Mouse (Mus musculus): ENCODE measurements at regions not wholly inside any gene's neighbourhood (a gene's known extent, or its start where the extent isn't known, plus 50 kb on each side); places are given as distances from the start of the nearest gene placed in this dataset.

GRCm38 (mm10) chr1:90398396-90398975 lies 194.7 kb downstream of the Ackr3 start:
- no peak for DNase-seq (ENCODE audit: low read depth, low spot score)

DNA sequence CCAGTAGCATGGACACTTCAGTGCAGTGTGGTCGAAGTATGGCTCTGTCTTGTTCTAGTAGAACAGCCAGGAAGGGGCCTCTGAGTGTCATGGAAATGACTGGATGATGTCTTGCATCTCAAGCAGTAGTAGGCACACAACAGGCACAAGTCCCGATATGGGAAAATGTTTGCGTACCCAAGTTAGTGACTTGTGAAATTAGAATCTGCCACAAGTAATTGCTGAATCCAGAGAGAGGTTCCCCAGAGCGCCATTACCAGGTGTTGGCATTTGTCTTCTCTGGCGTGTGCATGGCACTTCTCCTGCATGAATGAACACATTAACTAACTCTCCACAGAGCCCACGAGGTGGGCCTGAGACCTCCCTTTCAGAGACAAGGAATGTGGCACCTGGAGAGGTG lies 199.3 kb downstream of the Ackr3 start:
- DNase-seq (ENCODE audit: low read depth, low spot score) = no peak

- DNase-seq (ENCODE audit: low read depth, low spot score) = no peak
These were observed 197.9 kb upstream of the Cops8 start for GRCm38 (mm10) chr1:90404717-90405487.

- DNase-seq (ENCODE audit: low read depth, low spot score) = no peak
These were observed 196.1 kb upstream of the Cops8 start for GRCm38 (mm10) chr1:90406663-90407062.

GRCm38 (mm10) chr1:90408504-90409215 lies 194.1 kb upstream of the Cops8 start:
- no peak for DNase-seq (ENCODE audit: low read depth, low spot score)

- no peak for DNase-seq (ENCODE audit: low read depth, low spot score)
These were observed 193.5 kb upstream of the Cops8 start for GRCm38 (mm10) chr1:90409236-90409635.

DNA sequence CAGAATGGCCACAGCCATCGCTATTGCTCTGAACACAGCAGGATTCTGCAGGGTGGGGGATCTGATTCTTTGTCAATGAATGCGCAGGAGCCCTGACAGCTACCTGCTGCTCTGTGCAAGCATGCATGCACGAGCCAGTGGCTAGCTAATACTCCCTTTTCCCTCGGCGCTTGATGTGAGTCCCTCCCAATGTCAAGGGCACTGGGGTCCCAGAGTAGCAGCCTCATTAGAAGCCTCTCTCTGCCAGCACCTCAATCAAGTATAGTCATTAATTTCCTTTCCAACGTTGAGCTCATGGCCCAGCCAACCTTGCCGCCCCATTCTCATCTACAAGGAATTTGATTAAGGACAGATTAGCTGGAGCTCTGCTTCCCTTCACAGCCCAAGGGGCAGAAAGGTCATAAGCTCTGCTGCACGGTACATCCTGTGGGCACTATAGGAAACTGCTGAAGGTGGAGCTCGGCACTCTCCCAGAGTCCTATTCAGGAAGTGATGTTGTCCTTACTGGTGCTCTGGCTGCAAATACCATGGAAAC lies 190.2 kb upstream of the Cops8 start:
- no peak for DNase-seq (ENCODE audit: low read depth, low spot score)

DNA sequence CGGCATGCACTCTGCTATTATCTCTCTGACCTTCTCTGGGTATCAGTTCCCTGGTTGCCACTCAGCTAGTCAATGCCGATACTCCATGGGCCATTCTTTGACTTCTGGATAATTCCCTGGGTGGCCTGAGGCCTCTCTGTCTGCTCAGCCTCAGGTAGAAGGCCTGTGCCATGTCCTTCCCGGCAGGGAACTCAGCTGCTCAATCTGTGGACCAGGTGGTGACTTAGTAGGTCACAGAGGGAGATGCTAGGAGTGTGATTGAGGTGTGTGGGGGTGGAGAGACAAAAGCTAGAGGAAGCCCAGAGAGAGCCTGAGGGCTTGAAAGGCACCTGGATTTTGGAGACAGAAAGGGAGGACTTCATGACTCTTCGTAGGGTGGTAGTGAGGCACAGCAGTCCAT lies 188.0 kb upstream of the Cops8 start:
- DNase-seq (ENCODE audit: low read depth, low spot score) = no peak

- no peak for DNase-seq (ENCODE audit: low read depth, low spot score)
These were observed 178.5 kb upstream of the Cops8 start for GRCm38 (mm10) chr1:90424066-90424821.

- no peak for DNase-seq (ENCODE audit: low read depth, low spot score)
These were observed 174.4 kb upstream of the Cops8 start for GRCm38 (mm10) chr1:90428334-90428733.

- DNase-seq (ENCODE audit: low read depth, low spot score) = no peak
These were observed 174.0 kb upstream of the Cops8 start for GRCm38 (mm10) chr1:90428774-90429173.

- no peak for DNase-seq (ENCODE audit: low read depth, low spot score)
These were observed 172.3 kb upstream of the Cops8 start for GRCm38 (mm10) chr1:90430480-90430879.

DNA sequence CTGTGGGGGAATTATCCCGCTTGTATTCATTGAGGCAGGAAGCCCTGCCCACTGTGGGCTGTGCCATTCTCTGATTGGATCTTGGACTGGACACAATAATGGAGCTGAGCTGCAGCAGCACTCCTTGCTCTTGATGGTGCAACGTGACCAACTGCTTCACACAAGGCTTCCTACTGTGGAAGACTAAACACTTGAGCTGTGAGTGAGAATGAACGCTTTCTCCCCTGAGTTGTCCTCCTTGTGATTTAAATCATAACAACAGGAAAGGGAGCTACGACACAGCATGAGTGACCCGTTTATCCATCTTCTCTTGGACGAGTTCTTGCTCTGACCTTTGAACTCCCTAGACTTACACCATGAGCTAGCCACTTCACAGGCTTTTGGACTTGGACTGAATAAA lies 171.0 kb upstream of the Cops8 start:
- no peak for DNase-seq (ENCODE audit: low read depth, low spot score)

- no peak for DNase-seq (ENCODE audit: low read depth, low spot score)
These were observed 168.9 kb upstream of the Cops8 start for GRCm38 (mm10) chr1:90433911-90434310.

DNA sequence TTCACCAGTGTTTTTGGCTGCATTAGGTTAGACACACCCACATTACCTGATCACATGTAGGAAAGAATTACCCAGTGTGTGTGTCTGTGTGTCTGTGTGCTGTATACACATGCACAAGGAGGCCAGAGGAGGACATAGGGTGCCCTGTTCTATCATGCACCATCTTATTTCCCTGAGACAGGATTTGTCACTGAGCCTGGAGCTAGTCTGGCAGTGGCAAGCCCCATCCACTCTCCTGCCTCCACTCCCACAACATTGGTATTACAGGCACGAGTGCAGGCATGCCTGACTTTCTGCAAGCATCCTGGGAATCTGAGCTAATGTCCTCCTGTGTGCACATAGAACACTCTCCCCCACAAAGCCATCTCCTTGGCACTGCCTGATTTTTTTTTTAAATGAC lies 162.1 kb upstream of the Cops8 start:
- no peak for DNase-seq (ENCODE audit: low read depth, low spot score)

DNA sequence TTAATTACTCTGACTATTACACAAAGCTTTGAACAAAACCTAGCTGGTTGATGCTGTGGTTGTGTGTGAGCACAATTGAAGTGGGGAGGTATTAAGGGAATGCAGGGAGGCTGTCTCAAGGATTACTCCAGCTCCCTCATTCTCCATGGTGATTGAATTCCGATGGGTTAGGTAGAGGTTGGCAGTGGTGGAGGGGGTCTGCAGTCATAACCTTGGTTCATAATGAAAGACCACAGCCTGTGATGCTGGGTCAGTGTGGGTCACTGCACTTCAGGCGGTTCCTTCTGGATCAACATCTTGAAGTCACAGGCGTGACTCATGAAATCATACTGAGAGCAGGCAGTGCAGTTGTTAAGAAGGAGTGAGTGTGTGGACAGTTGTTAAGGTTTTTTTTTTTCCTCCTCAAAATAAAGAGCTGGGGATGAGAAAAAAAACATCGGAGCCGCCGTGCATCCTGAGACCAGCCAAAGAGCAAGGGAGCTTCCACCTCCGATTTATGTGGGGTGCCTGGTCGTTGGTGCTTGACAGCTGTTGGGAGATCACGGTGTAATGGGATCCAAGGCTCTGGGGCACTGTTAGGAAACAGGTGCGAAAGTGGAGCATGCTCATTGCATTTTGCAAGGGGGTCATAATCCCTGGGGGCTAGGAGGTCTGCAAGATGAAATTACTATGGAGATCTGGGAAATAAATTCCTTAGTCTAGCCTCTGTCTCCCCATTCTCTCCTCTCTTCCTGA lies 161.5 kb upstream of the Cops8 start:
- DNase-seq (ENCODE audit: low read depth, low spot score) = no peak

GRCm38 (mm10) chr1:90442250-90443240 lies 160.2 kb upstream of the Cops8 start:
- no peak for DNase-seq (ENCODE audit: low read depth, low spot score)

GRCm38 (mm10) chr1:90449571-90450226 lies 153.1 kb upstream of the Cops8 start:
- no peak for DNase-seq (ENCODE audit: low read depth, low spot score)

- no peak for DNase-seq (ENCODE audit: low read depth, low spot score)
These were observed 150.7 kb upstream of the Cops8 start for GRCm38 (mm10) chr1:90451942-90452557.

Data from CD4-positive, CD25-positive, alpha-beta regulatory T cell, adult 2 months (primary cell).